Mouse (Mus musculus) intestine, embryonic 16.5 days (tissue): ENCODE data around the gene Vps18. TPM values are rescaled to one million over a fixed set of nuclear protein-coding genes. Genes with fewer than 3 reads are reported as not detected.
A peak's percentile ranks its signal among the peaks of the same experiment; 100 is the strongest.

Experiments used
- ATAC-seq: fragments of 200-750 bp; cut with Nextera tagmentation; 2 replicates; pipeline ENCODE4 v1.8.0; 2017; ENCODE audit warnings: moderate TSS enrichment, moderate library complexity
- H3K27ac ChIP-seq: fragments of 300-500 bp; sonication (generic); 2 replicates; pipeline ENCODE4 v1.5.1; 2014; ENCODE audit warnings: mild to moderate bottlenecking, low read length
- H3K27me3 ChIP-seq: fragments of 300-500 bp; sonication (generic); replicated peaks from 2 replicates; pipeline ENCODE4 v1.6.1; 2014; ENCODE audit warnings: low read length, control low read depth, mixed read lengths; ENCODE audit not compliant: control insufficient read depth, insufficient read depth
- H3K36me3 ChIP-seq: fragments of 300-500 bp; sonication (generic); 2 replicates; pipeline ENCODE4 v1.6.1; 2014; ENCODE audit warnings: low read length, control low read depth; ENCODE audit not compliant: control insufficient read depth, insufficient read depth
- H3K4me1 ChIP-seq: fragments of 300-500 bp; sonication (generic); 2 replicates; pipeline ENCODE4 v1.6.1; 2014; ENCODE audit warnings: low read length, control low read depth, mixed read lengths; ENCODE audit not compliant: control insufficient read depth, insufficient read depth
- H3K4me2 ChIP-seq: fragments of 300-500 bp; sonication (generic); 2 replicates; pipeline ENCODE4 v1.6.1; 2014; ENCODE audit warnings: low read depth, low read length, control low read depth
- H3K4me3 ChIP-seq: fragments of 300-500 bp; sonication (generic); 2 replicates; pipeline ENCODE4 v1.5.1; 2014; ENCODE audit warnings: mild to moderate bottlenecking, low read length
- H3K9ac ChIP-seq: fragments of 300-500 bp; sonication (generic); 2 replicates; pipeline ENCODE4 v1.6.1; 2014; ENCODE audit warnings: low read depth, low read length
- H3K9me3 ChIP-seq: fragments of 300-500 bp; sonication (generic); 2 replicates; pipeline ENCODE4 v1.6.1; 2016; ENCODE audit warnings: low read length, control low read depth; ENCODE audit not compliant: control insufficient read depth
- WGBS: fragments of 180-500 bp; shearing (Covaris S2); extraction: QIAGEN DNeasy Blood & Tissue Kit; methylation state at CpG from one replicate; pipeline ENCODE4 v1.1.7; 2014; 5-methylcytosine and 5-hydroxymethylcytosine counted together
- polyA plus RNA-seq: library from polyadenylated mRNA; unstranded; fragments of >200 nt; fragmentation: Nextera tagmentation; extraction: Ambion mirVana; gene quantifications from 2 replicates; pipeline ENCODE4 v1.2.1, GENCODE M21; 2015

Vps18 gene
- polyA plus RNA-seq, 1 experiment from 2014 or later, result 25.5 TPM

- H3K27me3 ChIP-seq, result peaks cover 46% of the 10 kb centered on the region
- H3K4me3 ChIP-seq, result peak overlapping the region; percentile 63
- H3K4me2 ChIP-seq, result peak overlapping the region; percentile 99
- H3K9ac ChIP-seq, result peak overlapping the region; percentile 41; the same call in 1 of the 2 replicates
- H3K4me1 ChIP-seq, result peaks cover 42% of the 10 kb centered on the region
- H3K27ac ChIP-seq, result no peak overlapping the region
- H3K9me3 ChIP-seq, result no peaks in the 10 kb centered on the region
- ATAC-seq, result no peak
- 16% methylated on average over 32 of the region's 32 CpGs for WGBS
- no peaks in the 10 kb centered on the region for H3K36me3 ChIP-seq
These were observed 35.5 kb downstream of the Vps18 start for GRCm38 (mm10) chr2:119323866-119324575.

- peak overlapping the region; percentile 63 for H3K4me3 ChIP-seq
- H3K4me1 ChIP-seq, result peaks cover 42% of the 10 kb centered on the region
- WGBS, result under 1% methylated on average over 32 of the region's 32 CpGs
- H3K9me3 ChIP-seq, result no peaks in the 10 kb centered on the region
- peak; percentile 69 for ATAC-seq
- peak overlapping the region; percentile 99 for H3K4me2 ChIP-seq
- peaks cover 46% of the 10 kb centered on the region for H3K27me3 ChIP-seq
- H3K9ac ChIP-seq, result peak overlapping the region; percentile 69
- no peaks in the 10 kb centered on the region for H3K36me3 ChIP-seq
- H3K27ac ChIP-seq, result peak overlapping the region; percentile 39; the same call in 1 of the 2 replicates
These were observed 36.2 kb downstream of the Vps18 start for GRCm38 (mm10) chr2:119324576-119325318.

- ATAC-seq, result peak; percentile 56
- Histone ChIP-seq H3K9ac (peak within 1 kb of the TSS; percentile 69), H3K27me3 (peaks cover 46% of the 10 kb centered on the region), H3K36me3 (no peaks in the 10 kb centered on the region), H3K4me1 (peaks cover 42% of the 10 kb centered on the region), H3K27ac (peak within 1 kb of the TSS; percentile 44), H3K4me3 (peak within 1 kb of the TSS; percentile 63), H3K4me2 (peak within 1 kb of the TSS; percentile 99), H3K9me3 (no peaks in the 10 kb centered on the region)
- under 1% methylated on average over 33 of the region's 33 CpGs for WGBS
These were observed 37.1 kb downstream of the Vps18 start, which contains the start of gene Dll4 for GRCm38 (mm10) chr2:119325568-119326143. TSS of gene Dll4 (plus strand) at chr2:119325784.

- H3K4me1 ChIP-seq, result peaks cover 41% of the 10 kb centered on the region
These were observed 37.9 kb downstream of the Vps18 start for GRCm38 (mm10) chr2:119326161-119327101.

GRCm38 (mm10) chr2:119327102-119327480, 38.6 kb downstream of the Vps18 start:
- H3K4me1 ChIP-seq, result peaks cover 35% of the 10 kb centered on the region

More at GRCm38 (mm10) chr2:119326161-119327101, 37.9 kb downstream of the Vps18 start:
- Histone ChIP-seq H3K9me3 (no peaks in the 10 kb centered on the region), H3K27ac (peak overlapping the region; percentile 44), H3K36me3 (no peaks in the 10 kb centered on the region), H3K4me2 (peak overlapping the region; percentile 99), H3K4me3 (peak overlapping the region; percentile 63), H3K27me3 (peaks cover 46% of the 10 kb centered on the region), H3K9ac (peak overlapping the region; percentile 69)
- ATAC-seq, result no peak
- under 1% methylated on average over 59 of the region's 61 CpGs for WGBS

GRCm38 (mm10) chr2:119327942-119328526, 39.5 kb downstream of the Vps18 start:
- Histone ChIP-seq H3K4me3 (peak overlapping the region; percentile 63), H3K27me3 (peaks cover 37% of the 10 kb centered on the region), H3K36me3 (no peaks in the 10 kb centered on the region), H3K4me1 (peaks cover 28% of the 10 kb centered on the region), H3K9ac (0 out of 2 replicates have a peak overlapping the region, but pooled peaks have one; percentile 30), H3K27ac (0 out of 2 replicates have a peak overlapping the region, but pooled peaks have one; percentile 21), H3K4me2 (peak overlapping the region; percentile 99), H3K9me3 (no peaks in the 10 kb centered on the region)
- 38% methylated on average over 11 of the region's 11 CpGs for WGBS
- no peak for ATAC-seq

More at GRCm38 (mm10) chr2:119327102-119327480, 38.6 kb downstream of the Vps18 start:
- Histone ChIP-seq H3K27me3 (peaks cover 44% of the 10 kb centered on the region), H3K4me2 (peak overlapping the region; percentile 99), H3K9me3 (no peaks in the 10 kb centered on the region), H3K27ac (peak overlapping the region; percentile 21; the same call in 1 of the 2 replicates), H3K9ac (peak overlapping the region; percentile 69), H3K36me3 (no peaks in the 10 kb centered on the region), H3K4me3 (peak overlapping the region; percentile 63)
- ATAC-seq, result no peak
- WGBS, result under 1% methylated on average over 30 of the region's 30 CpGs

- 38% methylated on average over 5 of the region's 5 CpGs for WGBS
- Histone ChIP-seq H3K9ac (no peak overlapping the region; the same call in 1 of the 2 replicates), H3K27me3 (peaks cover 34% of the 10 kb centered on the region), H3K4me3 (peak overlapping the region; percentile 63), H3K9me3 (no peaks in the 10 kb centered on the region), H3K27ac (no peak overlapping the region; the same call in 1 of the 2 replicates), H3K36me3 (no peaks in the 10 kb centered on the region), H3K4me2 (peak overlapping the region; percentile 24; the same call in 1 of the 2 replicates), H3K4me1 (peaks cover 28% of the 10 kb centered on the region)
- ATAC-seq, result no peak
These were observed 40.0 kb downstream of the Vps18 start for GRCm38 (mm10) chr2:119328546-119328945.

- H3K9me3 ChIP-seq, result no peaks in the 10 kb centered on the region
- H3K4me3 ChIP-seq, result no peak overlapping the region
- H3K36me3 ChIP-seq, result no peaks in the 10 kb centered on the region
- peaks cover 29% of the 10 kb centered on the region for H3K27me3 ChIP-seq
- H3K27ac ChIP-seq, result peak overlapping the region; percentile 16; the same call in 1 of the 2 replicates
- H3K9ac ChIP-seq, result no peak overlapping the region
- H3K4me1 ChIP-seq, result peaks cover 28% of the 10 kb centered on the region
- WGBS, result 37% methylated on average over 3 of the region's 3 CpGs
- H3K4me2 ChIP-seq, result peak overlapping the region; percentile 24; the same call in 1 of the 2 replicates
- ATAC-seq, result peak; percentile 72
These were observed 40.7 kb downstream of the Vps18 start for GRCm38 (mm10) chr2:119329123-119329817.
